Mouse (Mus musculus): ENCODE results near the gene Atp6v0b.

DNA sequence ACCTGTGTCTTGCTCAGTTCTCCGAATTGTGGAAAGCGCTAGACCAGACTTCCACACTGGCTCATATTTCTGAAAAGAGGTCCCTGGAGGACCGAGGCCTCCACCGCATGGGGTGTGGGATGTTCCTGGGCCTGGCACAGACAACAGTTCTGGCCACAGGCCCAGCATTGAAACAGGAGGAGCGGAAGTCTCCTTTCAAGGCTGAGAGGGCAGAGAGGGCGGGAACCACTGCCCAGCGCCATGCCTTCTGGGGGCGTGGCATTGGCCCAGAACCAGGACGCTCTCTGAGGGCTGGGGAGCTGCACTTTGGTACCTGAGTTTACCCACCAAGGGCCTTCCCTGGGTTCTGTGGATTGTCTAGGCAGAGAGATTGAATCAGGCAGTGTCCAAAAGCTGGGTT lies 21.1 kb downstream of the Atp6v0b start:
- no peak for TF ChIP-seq CTCF (IDR thresholded peaks at IDR 0.05; ENCODE audit: low read depth)
- TF ChIP-seq EP300 (optimal IDR thresholded peaks at IDR 0.05) = no peak
